Mouse (Mus musculus) testis, postnatal 10 days (tissue): ENCODE measurements at regions not wholly inside any gene's neighbourhood (a gene's known extent, or its start where the extent isn't known, plus 50 kb on each side); places are given as distances from the start of the nearest gene placed in this dataset.

Experiments used
- DNase-seq: peaks from one replicate; pipeline ENCODE4 v3.0.0; 2021; ENCODE audit warnings: low spot score

DNA sequence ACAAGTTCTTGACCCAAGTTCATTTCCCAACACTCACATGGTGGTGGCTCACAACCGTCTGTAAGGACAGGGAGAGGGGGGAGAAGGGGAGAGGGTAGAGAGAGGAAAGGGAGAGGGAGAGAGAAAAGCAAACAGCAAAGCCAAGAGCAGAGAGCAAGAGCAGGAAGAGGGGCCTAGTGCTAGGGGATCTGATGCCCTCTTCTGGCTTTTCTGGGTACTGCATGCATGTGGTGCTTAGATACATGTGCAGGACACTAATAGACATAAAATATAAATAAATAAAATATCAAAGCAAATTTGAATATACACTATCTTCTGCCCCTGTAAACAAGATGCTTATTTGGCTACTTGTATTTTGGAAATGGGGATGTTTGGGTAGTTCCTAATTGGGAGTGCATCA, 91.2 kb downstream of the Rnf138rt1 start:
- peak; percentile 54 for DNase-seq
